Mouse (Mus musculus): ENCODE measurements around the gene Mllt6. TPM values are rescaled to one million over a fixed set of nuclear protein-coding genes. Genes with fewer than 3 reads are reported as not detected.
"Not testable (repeated sequence)": the region's sequence is repeated elsewhere in the genome, so short reads cannot be mapped to it uniquely, and the experiment has no call there.

The Mllt6 gene
- polyA plus RNA-seq, 1 experiment from 2014 or later = 4.2 TPM

DNA sequence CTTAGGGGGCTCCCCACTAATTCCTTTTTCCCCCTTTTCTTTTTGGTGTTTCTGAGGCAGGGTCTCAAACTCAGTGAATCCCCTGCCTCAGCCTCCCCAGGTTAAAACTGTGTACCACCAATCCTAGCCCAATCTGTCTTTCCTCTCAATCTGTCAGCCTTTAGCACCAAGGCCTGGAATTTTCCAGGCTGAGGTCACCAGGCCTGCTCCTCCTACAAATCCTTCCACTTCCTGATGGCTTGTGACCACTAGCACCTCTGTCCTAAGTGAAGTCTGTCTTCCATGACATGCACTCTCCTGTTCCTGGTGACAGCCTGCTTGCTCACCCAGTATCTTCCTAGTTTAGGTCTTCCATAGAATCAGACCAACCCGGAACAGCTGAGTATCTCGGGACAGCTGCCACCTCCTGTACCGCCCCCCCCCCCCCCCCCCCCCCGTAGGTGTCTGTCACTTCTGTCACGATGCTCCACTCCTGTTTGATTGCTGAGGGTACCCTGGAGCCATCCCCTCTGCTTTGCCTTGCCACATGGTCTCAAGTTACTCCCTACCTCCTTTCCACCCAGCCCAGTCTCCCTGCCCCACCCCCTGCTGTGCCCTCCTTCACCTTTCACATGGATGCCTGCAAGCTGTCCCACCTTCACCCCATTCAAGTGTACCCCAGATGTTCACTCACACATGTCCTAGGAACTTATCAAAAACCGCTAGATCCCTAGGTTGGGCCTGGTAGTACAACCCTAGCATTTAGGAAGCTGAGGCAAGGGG lies 5.8 kb upstream of the Mllt6 start:
- Histone ChIP-seq H3K27ac (ENCODE audit: low read length) (no peak overlapping the region), H3K4me3 (replicated peaks; ENCODE audit: low read length) (no peak overlapping the region), H3K9me3 (ENCODE audit: control insufficient read depth, low read length) (no peaks in the 10 kb centered on the region), H3K27me3 (replicated peaks; ENCODE audit: control insufficient read depth, insufficient read depth, low read length) (peaks cover 17% of the 10 kb centered on the region), H3K36me3 (ENCODE audit: control insufficient read depth, insufficient read depth) (no peaks in the 10 kb centered on the region), H3K9ac (replicated peaks; ENCODE audit: low read depth, low read length) (no peak overlapping the region), H3K4me2 (ENCODE audit: low read length) (no peak overlapping the region), H3K4me1 (replicated peaks; ENCODE audit: control insufficient read depth, insufficient read depth, low read length) (peaks cover 27% of the 10 kb centered on the region)
- no peak for ATAC-seq
- 52% methylated on average over 6 of the region's 6 CpGs for WGBS

GRCm38 (mm10) chr11:97657967-97658366 lies 5.2 kb upstream of the Mllt6 start:
- WGBS = 87% methylated on average over 6 of the region's 6 CpGs
- H3K4me2 ChIP-seq (ENCODE audit: low read length); H3K9me3 ChIP-seq (ENCODE audit: control insufficient read depth, low read length); H3K36me3 ChIP-seq (ENCODE audit: control insufficient read depth, insufficient read depth); ATAC-seq; H3K9ac ChIP-seq (replicated peaks; ENCODE audit: low read depth, low read length); H3K4me3 ChIP-seq (replicated peaks; ENCODE audit: low read length); H3K27ac ChIP-seq (ENCODE audit: low read length): not testable (repeated sequence)
- Histone ChIP-seq H3K4me1 (replicated peaks; ENCODE audit: control insufficient read depth, insufficient read depth, low read length) (peaks cover 32% of the 10 kb centered on the region), H3K27me3 (replicated peaks; ENCODE audit: control insufficient read depth, insufficient read depth, low read length) (peaks cover 19% of the 10 kb centered on the region)

DNA sequence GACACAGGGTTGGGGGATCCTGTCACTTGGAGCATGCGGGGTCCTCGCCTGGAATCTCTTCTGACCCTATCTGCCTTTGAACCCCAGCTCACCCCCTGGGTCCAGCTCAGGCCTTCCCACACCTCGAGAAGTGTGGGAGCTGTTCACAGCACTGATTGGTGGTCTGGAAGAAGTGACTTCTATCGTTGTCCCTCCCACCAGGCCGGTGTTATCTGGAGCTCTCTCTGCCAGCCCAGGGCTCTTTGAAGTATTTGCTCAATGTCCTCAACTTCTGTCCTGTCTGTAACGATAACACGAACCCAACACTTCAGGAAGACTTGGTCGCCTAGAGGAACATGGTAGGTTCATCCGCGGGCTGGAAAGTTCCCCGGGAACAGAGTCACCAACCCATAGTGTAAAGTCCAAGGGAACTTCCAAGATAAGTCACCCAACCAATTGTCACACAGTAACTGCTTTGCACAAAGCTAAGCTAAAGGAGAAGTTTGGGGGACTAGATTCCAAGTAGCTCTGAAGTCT lies 4.4 kb upstream of the Mllt6 start:
- Histone ChIP-seq H3K4me2 (ENCODE audit: low read length) (no peak overlapping the region), H3K4me3 (replicated peaks; ENCODE audit: low read length) (no peak overlapping the region), H3K27me3 (replicated peaks; ENCODE audit: control insufficient read depth, insufficient read depth, low read length) (peaks cover 19% of the 10 kb centered on the region)

DNA sequence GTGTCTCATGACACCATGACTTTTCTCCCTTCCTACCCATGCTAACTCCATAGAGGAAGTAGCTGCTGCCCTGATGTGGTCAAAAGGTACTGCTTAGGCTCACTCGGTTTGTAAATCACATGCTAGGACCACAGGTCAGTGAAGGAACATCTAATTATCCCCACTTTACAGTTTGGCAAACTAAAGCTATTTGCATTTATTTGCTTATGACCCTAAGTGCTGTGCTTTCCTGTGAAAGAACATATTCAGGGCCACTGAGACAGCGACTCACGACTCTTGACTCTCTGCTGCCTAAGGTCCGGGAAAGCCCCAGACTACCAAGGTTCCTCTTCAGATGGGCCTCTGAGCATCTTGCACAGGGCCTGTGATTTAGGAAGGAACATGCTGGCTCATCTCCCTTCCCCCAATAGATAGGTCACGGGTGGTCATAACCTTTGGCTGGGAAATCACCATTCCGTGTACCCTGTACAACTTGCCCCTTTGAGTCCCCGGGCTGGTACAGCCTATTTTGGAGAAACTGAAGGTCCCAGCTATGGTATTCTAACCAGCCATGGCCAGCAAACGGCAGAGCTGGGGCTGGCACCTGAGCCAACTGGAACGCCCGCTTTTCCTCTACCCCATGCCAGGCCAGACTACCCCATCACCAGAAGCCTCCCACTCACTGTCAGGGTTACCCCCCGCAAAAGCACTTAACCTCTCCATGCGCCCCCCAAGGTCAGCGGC lies 3.8 kb upstream of the Mllt6 start:
- Histone ChIP-seq H3K27me3 (replicated peaks; ENCODE audit: control insufficient read depth, insufficient read depth, low read length) (peaks cover 19% of the 10 kb centered on the region), H3K4me3 (replicated peaks; ENCODE audit: low read length) (peak overlapping the region; percentile 64), H3K27ac (ENCODE audit: low read length) (no peak overlapping the region; the same call in 1 of the 2 replicates), H3K9me3 (ENCODE audit: control insufficient read depth, low read length) (no peaks in the 10 kb centered on the region), H3K36me3 (ENCODE audit: control insufficient read depth, insufficient read depth) (no peaks in the 10 kb centered on the region), H3K4me2 (ENCODE audit: low read length) (peak overlapping the region; percentile 89), H3K4me1 (replicated peaks; ENCODE audit: control insufficient read depth, insufficient read depth, low read length) (peaks cover 35% of the 10 kb centered on the region), H3K9ac (replicated peaks; ENCODE audit: low read depth, low read length) (peak overlapping the region; percentile 68)
- 11% methylated on average over 13 of the region's 13 CpGs for WGBS
- ATAC-seq = no peak

More for the DNA sequence above, 4.4 kb upstream of the Mllt6 start:
- ATAC-seq = no peak
- no peaks in the 10 kb centered on the region for H3K9me3 ChIP-seq (ENCODE audit: control insufficient read depth, low read length)
- no peaks in the 10 kb centered on the region for H3K36me3 ChIP-seq (ENCODE audit: control insufficient read depth, insufficient read depth)
- H3K27ac ChIP-seq (ENCODE audit: low read length) = no peak overlapping the region
- 77% methylated on average over 11 of the region's 11 CpGs for WGBS
- no peak overlapping the region for H3K9ac ChIP-seq (replicated peaks; ENCODE audit: low read depth, low read length)
- H3K4me1 ChIP-seq (replicated peaks; ENCODE audit: control insufficient read depth, insufficient read depth, low read length) = peaks cover 32% of the 10 kb centered on the region

DNA sequence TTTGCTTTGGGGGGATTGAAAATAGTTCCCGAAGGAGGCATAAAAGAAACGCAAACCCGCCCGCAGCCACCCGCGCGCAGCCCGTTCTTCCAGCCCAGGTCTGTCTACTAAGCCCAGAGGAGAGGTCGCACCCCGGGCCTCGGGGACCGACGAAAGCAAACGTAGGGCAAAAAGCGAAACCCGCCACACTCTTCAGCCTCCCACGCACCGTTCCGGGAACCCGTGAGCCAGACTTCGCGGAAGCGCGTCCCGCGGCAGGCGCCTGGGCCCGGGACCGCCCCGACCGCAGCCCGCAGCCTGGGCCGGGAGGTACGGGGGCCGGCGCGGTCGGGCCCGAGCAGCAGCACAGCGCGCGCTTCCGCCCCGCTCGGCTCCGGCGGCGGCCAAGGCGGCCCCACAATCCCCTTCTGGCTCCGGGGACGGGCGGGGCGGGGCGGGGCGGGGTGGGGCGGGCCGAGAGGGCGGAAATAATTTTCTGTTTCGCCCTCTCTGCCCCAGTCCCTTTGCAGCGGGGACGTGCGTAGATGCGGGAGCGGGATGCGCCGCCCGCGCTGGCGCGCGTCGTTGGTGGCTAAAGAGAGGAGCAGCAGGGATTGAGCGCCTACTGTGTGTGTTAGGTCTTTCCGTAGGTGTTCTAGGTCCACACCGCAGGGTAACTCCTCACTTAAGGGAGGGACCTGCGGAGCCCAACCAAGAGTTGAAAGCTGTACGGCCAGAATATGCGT lies 3.1 kb upstream of the Mllt6 start:
- H3K4me2 ChIP-seq (ENCODE audit: low read length) = peak overlapping the region; percentile 89
- peak; percentile 90 for ATAC-seq
- peak overlapping the region; percentile 64 for H3K4me3 ChIP-seq (replicated peaks; ENCODE audit: low read length)
- no peaks in the 10 kb centered on the region for H3K9me3 ChIP-seq (ENCODE audit: control insufficient read depth, low read length)
- H3K27me3 ChIP-seq (replicated peaks; ENCODE audit: control insufficient read depth, insufficient read depth, low read length) = peaks cover 19% of the 10 kb centered on the region
- H3K27ac ChIP-seq (ENCODE audit: low read length) = no peak overlapping the region; the same call in 1 of the 2 replicates
- H3K4me1 ChIP-seq (replicated peaks; ENCODE audit: control insufficient read depth, insufficient read depth, low read length) = peaks cover 42% of the 10 kb centered on the region
- no peaks in the 10 kb centered on the region for H3K36me3 ChIP-seq (ENCODE audit: control insufficient read depth, insufficient read depth)
- H3K9ac ChIP-seq (replicated peaks; ENCODE audit: low read depth, low read length) = peak overlapping the region; percentile 68
- WGBS = under 1% methylated on average over 68 of the region's 78 CpGs

DNA sequence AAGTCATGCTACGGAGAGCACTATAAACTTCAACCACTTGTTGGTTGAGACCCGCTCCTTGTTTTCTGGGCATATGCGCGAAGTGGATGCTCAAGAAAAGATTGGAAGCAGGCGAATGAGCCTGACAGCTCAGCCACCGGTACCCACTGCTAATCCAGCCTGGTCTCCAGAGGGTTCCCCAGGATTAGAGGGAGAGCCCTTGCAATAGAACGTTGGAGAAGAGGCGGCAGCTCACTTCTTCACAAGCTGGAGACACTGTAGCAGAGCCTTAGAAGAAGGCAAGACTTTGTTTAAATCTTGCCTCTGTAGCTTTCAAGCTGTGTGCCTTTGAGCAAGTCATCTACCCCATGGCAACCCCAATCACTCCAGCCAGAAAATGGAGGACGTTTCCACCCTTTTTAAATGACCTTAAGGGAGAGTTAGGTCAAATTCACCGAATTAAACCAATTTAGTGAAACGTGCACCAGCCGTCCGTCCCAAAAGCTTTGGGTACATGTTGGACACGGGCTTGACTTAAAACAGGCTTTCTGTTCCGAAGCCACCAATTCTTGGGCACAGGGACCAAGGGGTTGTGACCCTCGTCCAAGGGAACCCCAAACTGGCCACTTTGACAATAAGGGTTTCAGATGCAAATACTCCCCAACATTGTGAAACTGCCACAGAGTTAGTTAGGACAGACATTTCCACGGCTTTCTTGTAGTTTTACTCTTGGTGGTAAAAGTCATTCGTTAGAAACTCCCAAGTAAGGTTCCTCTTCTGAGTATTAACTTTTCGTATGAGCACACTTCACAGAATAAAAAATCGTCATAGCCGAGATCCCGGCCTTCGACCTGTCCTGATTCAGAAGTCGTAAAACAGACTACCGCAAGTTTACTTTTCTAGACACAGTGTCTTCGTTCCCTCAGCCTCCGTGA lies 2.2 kb upstream of the Mllt6 start:
- H3K4me1 ChIP-seq (replicated peaks; ENCODE audit: control insufficient read depth, insufficient read depth, low read length) = peaks cover 42% of the 10 kb centered on the region
- H3K27me3 ChIP-seq (replicated peaks; ENCODE audit: control insufficient read depth, insufficient read depth, low read length) = peaks cover 19% of the 10 kb centered on the region

GRCm38 (mm10) chr11:97661648-97662133 lies 1.5 kb upstream of the Mllt6 start:
- Histone ChIP-seq H3K27ac (ENCODE audit: low read length) (no peak overlapping the region), H3K9ac (replicated peaks; ENCODE audit: low read depth, low read length) (no peak overlapping the region; the same call in 1 of the 2 replicates), H3K36me3 (ENCODE audit: control insufficient read depth, insufficient read depth) (no peaks in the 10 kb centered on the region), H3K4me1 (replicated peaks; ENCODE audit: control insufficient read depth, insufficient read depth, low read length) (peaks cover 42% of the 10 kb centered on the region), H3K4me3 (replicated peaks; ENCODE audit: low read length) (peak overlapping the region; percentile 22), H3K4me2 (ENCODE audit: low read length) (peak overlapping the region; percentile 41), H3K27me3 (replicated peaks; ENCODE audit: control insufficient read depth, insufficient read depth, low read length) (peaks cover 19% of the 10 kb centered on the region), H3K9me3 (ENCODE audit: control insufficient read depth, low read length) (no peaks in the 10 kb centered on the region)
- ATAC-seq = no peak
- WGBS = under 1% methylated on average over 18 of the region's 20 CpGs

More for the DNA sequence above, 2.2 kb upstream of the Mllt6 start:
- Histone ChIP-seq H3K4me3 (replicated peaks; ENCODE audit: low read length) (peak overlapping the region; percentile 64), H3K27ac (ENCODE audit: low read length) (no peak overlapping the region), H3K4me2 (ENCODE audit: low read length) (peak overlapping the region; percentile 89), H3K9me3 (ENCODE audit: control insufficient read depth, low read length) (no peaks in the 10 kb centered on the region), H3K9ac (replicated peaks; ENCODE audit: low read depth, low read length) (peak overlapping the region; percentile 68; the same call in 1 of the 2 replicates), H3K36me3 (ENCODE audit: control insufficient read depth, insufficient read depth) (no peaks in the 10 kb centered on the region)
- WGBS = 5% methylated on average over 27 of the region's 27 CpGs
- ATAC-seq = no peak

GRCm38 (mm10) chr11:97662207-97662892 lies 864 bp upstream of the Mllt6 start:
- Histone ChIP-seq H3K4me3 (replicated peaks; ENCODE audit: low read length) (peak overlapping the region; percentile 84), H3K36me3 (ENCODE audit: control insufficient read depth, insufficient read depth) (peaks cover 3% of the 10 kb centered on the region; the same call in 1 of the 2 replicates), H3K9ac (replicated peaks; ENCODE audit: low read depth, low read length) (peak overlapping the region; percentile 82; the same call in 1 of the 2 replicates), H3K9me3 (ENCODE audit: control insufficient read depth, low read length) (no peaks in the 10 kb centered on the region), H3K27ac (ENCODE audit: low read length) (no peak overlapping the region), H3K4me1 (replicated peaks; ENCODE audit: control insufficient read depth, insufficient read depth, low read length) (peaks cover 42% of the 10 kb centered on the region), H3K27me3 (replicated peaks; ENCODE audit: control insufficient read depth, insufficient read depth, low read length) (peaks cover 19% of the 10 kb centered on the region), H3K4me2 (ENCODE audit: low read length) (peak overlapping the region; percentile 54)
- ATAC-seq = no peak
- 3% methylated on average over 21 of the region's 21 CpGs for WGBS

Measured in forebrain, embryonic 16.5 days (tissue).